Comparison of ENCODE assay signal across 10 mouse cellular contexts in genomic region chr2:27343984-27344453, GRCm38 (mm10).
DNase-seq lines count a peak whose midpoint lies in the region; ATAC-seq lines count a peak whose summit lies in the region.
"Had no signal": no experiment of that assay in that cellular context is flagged by ENCODE, and none has a peak within 500 bp of the region (broad histone marks: within the 10 kb centered on the region; RNA-seq: fewer than 3 reads in every experiment).

No protein-coding gene starts in this region.

- peak overlapping the region; percentile 85 for H3K27ac ChIP-seq in hindbrain, embryonic 12.5 days
- H3K27ac ChIP-seq in midbrain, embryonic 13.5 days, result peak overlapping the region; percentile 90
- H3K27ac ChIP-seq in heart, embryonic 11.5 days (ENCODE audit: low read depth, low read length), result no peak overlapping the region
- H3K27ac ChIP-seq: embryonic facial prominence, embryonic 12.5 days; heart, embryonic 13.5 days had no signal

- H3K36me3 ChIP-seq in hindbrain, embryonic 12.5 days, result no peaks in the 10 kb centered on the region
- no peaks in the 10 kb centered on the region for H3K36me3 ChIP-seq in midbrain, embryonic 13.5 days
- H3K36me3 ChIP-seq in heart, embryonic 11.5 days (ENCODE audit: control insufficient read depth, insufficient read depth, low read length), result no peaks in the 10 kb centered on the region
- H3K36me3 ChIP-seq: heart, embryonic 13.5 days had no signal

- 29% methylated on average over 12 of the region's 12 CpGs for WGBS in hindbrain, embryonic 12.5 days
- 18% methylated on average over 12 of the region's 12 CpGs for WGBS in midbrain, embryonic 13.5 days
- 60% methylated on average over 12 of the region's 12 CpGs for WGBS in heart, embryonic 11.5 days (ENCODE audit: insufficient replicate concordance)

- no peaks in the 10 kb centered on the region for H3K27me3 ChIP-seq in hindbrain, embryonic 12.5 days
- no peaks in the 10 kb centered on the region for H3K27me3 ChIP-seq in midbrain, embryonic 13.5 days
- H3K27me3 ChIP-seq in heart, embryonic 11.5 days (ENCODE audit: control insufficient read depth, insufficient read depth, low read length), result no peaks in the 10 kb centered on the region
- H3K27me3 ChIP-seq: embryonic facial prominence, embryonic 12.5 days; heart, embryonic 13.5 days had no signal

- peak; percentile 13; the same call in 1 of the 2 replicates for ATAC-seq in hindbrain, embryonic 12.5 days (ENCODE audit: low FRiP score)
- ATAC-seq in midbrain, embryonic 13.5 days, result peak; percentile 75
- ATAC-seq in inflammation-experienced regulatory T-cells, adult 6 months, result no peak
- ATAC-seq in heart, embryonic 11.5 days (replicated peaks; ENCODE audit: insufficient number of reproducible peaks, low FRiP score, low TSS enrichment), result no peak

- peak; percentile 30 to 47 for DNase-seq in layer of hippocampus, adult 18-20 months (ENCODE audit: low spot score in 2 of 2)
- no peak for DNase-seq in layer of hippocampus, postnatal 10 days (ENCODE audit: low spot score in 2 of 2)
- peak; percentile 47 for DNase-seq in brain, adult 2 months (ENCODE audit: low read depth, low spot score)
- no peak for DNase-seq in natural killer cell, adult 2 months (ENCODE audit: low spot score in 2 of 2)

- no peak overlapping the region for H3K4me3 ChIP-seq in hindbrain, embryonic 12.5 days
- H3K4me3 ChIP-seq in midbrain, embryonic 13.5 days (replicated peaks), result peak overlapping the region; percentile 12
- no peak overlapping the region for H3K4me3 ChIP-seq in heart, embryonic 11.5 days (ENCODE audit: low read depth, low read length)
- H3K4me3 ChIP-seq: embryonic facial prominence, embryonic 12.5 days; heart, embryonic 13.5 days had no signal

- H3K9ac ChIP-seq in hindbrain, embryonic 12.5 days, result 0 out of 2 replicates have a peak overlapping the region, but pooled peaks have one; percentile 6
- 0 out of 2 replicates have a peak overlapping the region, but pooled peaks have one; percentile 37 for H3K9ac ChIP-seq in midbrain, embryonic 13.5 days (replicated peaks)
- no peak overlapping the region for H3K9ac ChIP-seq in heart, embryonic 11.5 days (ENCODE audit: low read depth, low read length)
- H3K9ac ChIP-seq: embryonic facial prominence, embryonic 12.5 days; heart, embryonic 13.5 days had no signal

- peaks cover 36% of the 10 kb centered on the region for H3K4me1 ChIP-seq in hindbrain, embryonic 12.5 days
- peaks cover 44% of the 10 kb centered on the region for H3K4me1 ChIP-seq in midbrain, embryonic 13.5 days (replicated peaks)
- peaks cover 10% of the 10 kb centered on the region for H3K4me1 ChIP-seq in heart, embryonic 11.5 days (ENCODE audit: control insufficient read depth, insufficient read depth, low read length)

- H3K4me2 ChIP-seq in hindbrain, embryonic 12.5 days (replicated peaks), result peak overlapping the region; percentile 36
- peak overlapping the region; percentile 46 for H3K4me2 ChIP-seq in midbrain, embryonic 13.5 days (replicated peaks)
- no peak overlapping the region for H3K4me2 ChIP-seq in heart, embryonic 11.5 days
- H3K4me2 ChIP-seq: embryonic facial prominence, embryonic 12.5 days; heart, embryonic 13.5 days had no signal

- no peaks in the 10 kb centered on the region for H3K9me3 ChIP-seq in hindbrain, embryonic 12.5 days (replicated peaks)
- no peaks in the 10 kb centered on the region for H3K9me3 ChIP-seq in midbrain, embryonic 13.5 days
- no peaks in the 10 kb centered on the region for H3K9me3 ChIP-seq in heart, embryonic 11.5 days (replicated peaks; ENCODE audit: control insufficient read depth, low read length)
- H3K9me3 ChIP-seq: embryonic facial prominence, embryonic 12.5 days; heart, embryonic 13.5 days had no signal

Comparison
In these comparisons a context has a peak if more than half of its experiments do, and no peak if none do; other contexts are left out.
1. DNase-seq: peak in layer of hippocampus, adult 18-20 months (2 of 2) and brain, adult 2 months (single experiment); none in layer of hippocampus, postnatal 10 days (0 of 2) and natural killer cell, adult 2 months (0 of 2).
2. ATAC-seq: peak in hindbrain, embryonic 12.5 days (single experiment) and midbrain, embryonic 13.5 days (single experiment); none in inflammation-experienced regulatory T-cells, adult 6 months (single experiment) and heart, embryonic 11.5 days (single experiment).